In the genomic region with DNA sequence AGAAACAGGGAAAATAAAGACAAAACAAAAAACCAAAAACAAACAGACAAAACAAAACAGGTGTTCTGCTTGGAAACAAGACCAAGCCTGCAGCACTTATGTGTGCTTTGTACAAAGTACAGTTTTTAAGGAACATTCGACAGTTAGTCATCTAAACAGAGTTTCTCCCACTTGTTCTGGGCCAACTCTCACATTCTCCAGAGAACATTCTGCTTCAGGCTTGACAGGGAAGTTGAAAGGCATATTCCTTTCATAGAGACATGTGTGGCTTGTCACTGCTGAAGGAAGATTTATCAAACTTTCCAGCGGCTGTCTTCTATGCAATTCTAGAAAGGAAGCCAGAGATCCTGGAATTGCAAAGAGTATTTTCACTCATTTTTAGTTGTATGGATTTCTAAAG, we compare ENCODE assay signal across 23 mouse cellular contexts. TPM values are rescaled to one million over a fixed set of nuclear protein-coding genes. Genes with fewer than 3 reads are reported as not detected.
DNase-seq lines count a peak whose midpoint lies in the region; TF ChIP-seq lines count a peak whose summit lies in the region.
"Had no signal": no experiment of that assay in that cellular context is flagged by ENCODE, and none has a peak within 500 bp of the region (broad histone marks: within the 10 kb centered on the region; RNA-seq: fewer than 3 reads in every experiment).

No protein-coding gene starts in this region.

- no peak for DNase-seq in left cerebral cortex, adult 2 months (ENCODE audit: extremely low spot score in 1 of 2, low spot score in 2 of 2)
- DNase-seq in left cerebral cortex, adult 18-20 months (ENCODE audit: low spot score in 2 of 2) = no peak
- peak; percentile 39 for DNase-seq in right cerebral cortex, adult 18-20 months
- DNase-seq in right cerebral cortex, postnatal 25 days = no peak
- peak; percentile 64 for DNase-seq in telencephalon, adult 2 months (ENCODE audit: low read depth, low spot score)
- DNase-seq in cerebellum, postnatal 4 days (ENCODE audit: low spot score in 2 of 2) = no peak
- DNase-seq: adrenal gland, adult 2 months; adrenal gland, postnatal 25 days; cerebellum, adult 18-20 months; cerebellum, adult 9-10 months; cerebellum, postnatal 14 days; forebrain, postnatal 0 days; gastrocnemius, postnatal 10 days; gastrocnemius, postnatal 36 days; heart, adult 2 months; heart, postnatal 14 days; heart, postnatal 4 days had no signal

- intact Hi-C loops in left cerebral cortex, adult 2 months (cut with DNase I) = no loop called here

- peak overlapping the region; percentile 19; the same call in 1 of the 2 replicates for H3K27ac ChIP-seq in left cerebral cortex, adult 2 months
- H3K27ac ChIP-seq: embryonic facial prominence, embryonic 12.5 days; embryonic facial prominence, embryonic 15.5 days; heart, adult 2 months; heart, embryonic 10.5 days; heart, embryonic 13.5 days; hindbrain, embryonic 14.5 days; hindbrain, postnatal 0 days had no signal

- TF ChIP-seq CTCF in left cerebral cortex, adult 2 months (IDR thresholded peaks at IDR 0.05) = no peak

- no peak overlapping the region for H3K4me3 ChIP-seq in left cerebral cortex, adult 2 months
- H3K4me3 ChIP-seq: embryonic facial prominence, embryonic 12.5 days; embryonic facial prominence, embryonic 15.5 days; heart, adult 2 months; heart, embryonic 10.5 days; heart, embryonic 13.5 days had no signal

RNA-seq across cellular contexts. Expression of a gene that starts 22.4 kb away (rescaled TPM):
- total RNA-seq in left cerebral cortex, adult 2 months (2021) = under 1 TPM in 1 of 2 experiments, not detected in 1; 0.23 TPM
- under 1 TPM; 0.49 to 0.63 TPM for total RNA-seq in left cerebral cortex, adult 18-20 months (2021)

Comparison
In these comparisons a context has a peak if more than half of its experiments do, and no peak if none do; other contexts are left out.
1. DNase-seq: peak in right cerebral cortex, adult 18-20 months (single experiment) and telencephalon, adult 2 months (single experiment); none in left cerebral cortex, adult 2 months (0 of 2), left cerebral cortex, adult 18-20 months (0 of 2), right cerebral cortex, postnatal 25 days (single experiment) and cerebellum, postnatal 4 days (0 of 2).